Mouse (Mus musculus) adipocyte (in vitro differentiated cells): ENCODE measurements around the gene Ablim2.

Experiments
- DNase-seq: peaks from one replicate; pipeline ENCODE4 v3.0.0-alpha.2; 2016; ENCODE audit warnings: low spot score

Ablim2 gene

DNA sequence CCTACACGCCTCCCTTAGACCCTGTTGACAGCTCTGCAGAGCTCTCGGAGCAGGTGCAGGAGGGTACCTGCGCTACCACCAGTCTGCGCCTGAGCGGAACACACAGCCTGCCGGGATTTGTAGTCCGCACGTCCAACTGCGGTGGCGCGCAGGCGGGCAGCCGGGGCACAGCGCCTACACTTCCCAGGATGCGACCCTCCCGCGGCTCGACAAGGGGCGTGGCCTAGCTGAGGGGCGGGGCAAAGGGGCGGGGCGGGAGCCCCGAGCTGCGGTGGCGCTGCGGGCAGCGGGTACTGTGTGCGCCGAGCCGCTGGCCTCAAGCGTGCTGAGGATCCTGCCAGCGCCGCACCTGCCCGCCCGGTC is at the start of gene Ablim2:
Ablim2 (plus strand) TSS at position 242 of the 363 bp plus-strand sequence.
- peak; percentile 55 for DNase-seq

GRCm38 (mm10) chr5:35710481-35710880 is 47.2 kb upstream of the Ablim2 start:
- DNase-seq = peak; percentile 99

- peak; percentile 61 for DNase-seq
Observed at GRCm38 (mm10) chr5:35710931-35711330, 46.7 kb upstream of the Ablim2 start.

- DNase-seq = no peak
Observed at GRCm38 (mm10) chr5:35712517-35712916, 45.2 kb upstream of the Ablim2 start.

DNA sequence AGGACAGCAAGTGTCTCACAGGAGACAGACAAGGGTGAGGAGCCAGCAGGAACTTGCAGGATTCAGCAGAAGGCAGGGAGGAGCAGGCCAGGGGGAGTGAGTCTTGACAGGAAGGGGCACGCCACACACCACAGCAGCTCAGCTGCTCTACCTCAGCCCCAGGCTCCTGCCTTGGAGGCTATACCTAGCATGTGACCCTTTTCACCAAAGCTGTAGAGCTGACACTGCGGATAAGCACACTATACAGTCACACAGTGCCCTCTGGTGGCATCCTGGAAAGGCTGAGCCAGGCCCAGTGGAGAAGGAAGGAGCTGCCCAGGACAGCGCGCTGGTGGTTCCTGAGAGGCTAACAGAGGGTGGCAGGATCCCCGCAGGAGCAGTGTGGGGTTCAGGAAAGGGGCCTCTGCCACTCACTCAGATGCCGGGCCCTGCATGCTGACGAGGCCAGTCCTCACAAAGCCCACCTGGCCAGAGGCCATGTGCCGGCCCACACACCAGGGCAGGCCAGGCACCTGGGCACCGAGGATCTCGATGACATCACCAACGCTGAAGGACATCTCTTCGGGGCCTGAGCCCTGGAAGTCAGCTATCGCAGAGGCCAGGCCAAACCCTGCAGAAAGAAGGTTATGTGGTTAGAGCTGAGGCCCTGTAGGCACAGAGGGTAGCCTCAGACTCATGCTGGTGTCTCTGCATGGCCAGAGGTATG is 43.9 kb upstream of the Ablim2 start:
- DNase-seq = peak; percentile 94

GRCm38 (mm10) chr5:35717455-35717854 is 40.2 kb upstream of the Ablim2 start:
- no peak for DNase-seq

- peak; percentile 80 for DNase-seq
Observed at GRCm38 (mm10) chr5:35717946-35718345, 39.7 kb upstream of the Ablim2 start.

GRCm38 (mm10) chr5:35718817-35719216 is 38.9 kb upstream of the Ablim2 start:
- DNase-seq = no peak

DNA sequence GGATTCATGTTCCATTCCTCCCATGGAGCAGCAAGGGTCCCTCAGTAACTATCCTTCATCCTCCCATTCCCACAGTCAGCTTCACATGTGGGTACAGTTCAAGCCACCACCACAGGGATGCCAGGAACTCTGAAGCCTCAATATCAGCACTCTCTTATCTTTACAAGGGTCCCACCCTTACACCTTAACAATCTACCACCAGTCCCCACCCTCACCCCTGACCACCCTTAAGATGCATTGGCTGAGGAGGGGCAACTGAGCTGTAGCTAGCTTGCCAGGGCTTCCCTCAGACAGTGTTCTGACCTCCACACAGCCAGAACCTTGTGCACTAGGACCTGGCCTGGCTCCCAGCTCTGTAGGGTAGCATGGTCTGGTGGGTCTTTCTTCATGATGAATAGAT is 38.3 kb upstream of the Ablim2 start:
- DNase-seq = peak; percentile 66

GRCm38 (mm10) chr5:35719880-35720279 is 37.8 kb upstream of the Ablim2 start:
- peak; percentile 96 for DNase-seq

GRCm38 (mm10) chr5:35721933-35722332 is 35.7 kb upstream of the Ablim2 start:
- no peak for DNase-seq

DNA sequence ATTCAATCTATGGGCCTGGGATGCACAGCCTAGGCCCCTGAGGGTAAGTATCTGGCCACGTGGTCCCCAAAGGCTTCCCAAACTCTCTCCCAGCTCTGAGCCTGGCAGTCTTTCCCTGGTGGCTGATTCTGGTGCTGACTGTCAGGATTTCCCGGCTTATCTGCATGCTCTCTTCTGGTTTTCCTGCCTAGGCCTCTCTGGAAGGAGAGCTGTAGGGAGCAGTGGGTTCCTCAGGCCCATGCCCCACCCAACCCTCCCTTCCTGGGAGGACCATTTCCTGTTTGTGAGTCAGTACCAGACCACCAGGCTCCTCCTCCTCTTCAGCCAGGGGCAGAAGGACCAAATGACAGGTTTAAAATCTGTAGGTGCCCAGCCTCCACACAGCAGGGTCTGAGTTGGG is 35.0 kb upstream of the Ablim2 start:
- DNase-seq = no peak

DNA sequence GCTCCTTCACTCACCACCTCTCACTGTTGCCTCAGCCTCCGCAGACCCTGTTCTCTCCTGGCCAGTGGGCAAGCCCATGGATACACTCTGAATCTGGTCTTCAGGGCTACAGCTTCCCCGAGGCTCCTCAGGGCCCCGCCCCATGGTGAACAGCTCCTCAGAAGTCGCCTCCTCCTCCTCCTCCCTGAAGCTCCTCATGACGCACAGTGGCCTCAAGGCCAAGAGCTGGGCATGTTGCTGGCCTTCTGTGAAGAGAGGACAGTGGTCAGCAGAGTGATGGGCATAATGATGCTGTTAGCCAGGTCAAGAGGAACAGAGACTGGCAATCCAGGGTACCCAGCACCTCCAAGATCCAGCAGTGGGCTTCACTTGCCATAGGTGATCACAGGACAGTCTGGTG is 33.8 kb upstream of the Ablim2 start:
- DNase-seq = no peak

DNA sequence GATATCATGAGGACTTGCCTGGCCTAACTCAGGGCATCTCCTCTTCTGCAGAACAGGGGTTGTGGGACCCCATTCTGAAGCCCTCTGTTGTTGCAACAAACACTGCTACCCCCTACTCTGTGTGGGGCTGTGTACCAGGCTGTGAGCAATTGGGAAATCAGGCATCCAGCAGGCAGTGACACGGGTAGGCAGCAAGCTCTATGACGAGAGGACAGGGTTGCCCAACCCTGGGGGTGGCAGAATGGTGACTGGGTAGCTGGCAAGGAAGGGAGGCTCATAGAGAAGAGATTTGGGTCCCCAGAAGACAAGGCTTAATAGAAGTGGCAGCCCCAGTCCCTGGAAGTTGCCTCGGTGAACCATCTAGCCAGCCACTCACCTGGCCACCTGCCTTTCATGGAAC is 31.8 kb upstream of the Ablim2 start:
- DNase-seq = peak; percentile 74

DNA sequence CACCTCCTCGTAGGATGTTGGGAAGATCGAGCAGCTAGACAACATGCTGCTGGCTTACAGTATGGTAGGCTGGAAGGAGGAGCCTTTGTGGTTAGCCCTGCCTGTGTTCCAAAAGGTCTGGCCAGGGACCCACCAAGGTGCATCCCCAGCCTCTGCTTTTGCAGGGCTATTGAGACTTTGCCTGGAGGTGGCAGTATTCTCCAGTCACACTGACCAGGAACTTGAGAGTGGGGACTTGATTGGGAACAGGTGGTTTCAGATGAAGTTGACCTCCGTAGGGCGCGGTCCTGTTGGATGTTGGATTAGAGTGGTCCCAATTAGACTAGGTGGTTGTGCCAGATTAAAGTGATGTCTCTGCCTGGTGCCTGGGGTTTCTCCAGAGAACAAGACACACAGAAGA is 30.2 kb upstream of the Ablim2 start:
- no peak for DNase-seq

- DNase-seq = no peak
Observed at GRCm38 (mm10) chr5:35728344-35728956, 29.2 kb upstream of the Ablim2 start.

GRCm38 (mm10) chr5:35728957-35729460 is 28.7 kb upstream of the Ablim2 start:
- peak; percentile 90 for DNase-seq

DNA sequence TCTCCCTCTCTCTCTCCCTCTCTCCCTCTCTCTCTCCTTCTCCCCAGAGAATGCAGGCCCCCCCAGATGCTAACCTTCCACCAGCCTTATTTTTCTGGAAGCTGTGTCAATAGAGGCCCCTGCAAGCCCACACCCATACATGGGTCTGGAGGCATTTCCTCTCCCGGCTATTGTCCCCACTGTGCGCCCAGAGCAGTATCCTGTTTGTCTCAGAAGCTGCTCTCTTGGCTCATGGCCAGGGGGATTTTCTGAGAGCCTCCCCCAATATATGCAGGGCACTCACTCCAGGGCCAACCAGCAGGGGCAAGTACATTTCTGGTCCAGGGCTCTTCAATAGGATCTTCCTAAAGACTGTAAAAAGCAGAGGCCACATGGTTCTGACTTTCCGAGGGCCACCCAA is 27.8 kb upstream of the Ablim2 start:
- no peak for DNase-seq

GRCm38 (mm10) chr5:35730552-35730951 is 27.1 kb upstream of the Ablim2 start:
- DNase-seq = no peak

- no peak for DNase-seq
Observed at GRCm38 (mm10) chr5:35731006-35731405, 26.7 kb upstream of the Ablim2 start.

- DNase-seq = no peak
Observed at GRCm38 (mm10) chr5:35733523-35733922, 24.2 kb upstream of the Ablim2 start.

- DNase-seq = no peak
Observed at GRCm38 (mm10) chr5:35737231-35737901, 20.3 kb upstream of the Ablim2 start.

- DNase-seq = no peak
Observed at GRCm38 (mm10) chr5:35739005-35739404, 18.7 kb upstream of the Ablim2 start.
